Mouse (Mus musculus) cerebellum, postnatal 14 days (tissue): ENCODE measurements around the gene Fam129a.
A peak's percentile ranks its signal among the peaks of the same experiment; 100 is the strongest.

Source experiments
- DNase-seq, 2 experiments: peaks; one replicate each; pipeline ENCODE4 v3.0.0; 2021; ENCODE audit warnings: mixed read lengths in 2 of 2

Gene Fam129a

GRCm38 (mm10) chr1:151584565-151585216 is 13.7 kb downstream of the Fam129a start:
- no peak for DNase-seq

- peak in 1 of 2 experiments; percentile 11 for DNase-seq
Measured at GRCm38 (mm10) chr1:151585647-151586046, 14.7 kb downstream of the Fam129a start.

GRCm38 (mm10) chr1:151592085-151593017 is 21.4 kb downstream of the Fam129a start:
- no peak for DNase-seq

- DNase-seq: no peak
Measured at GRCm38 (mm10) chr1:151594906-151595305, 23.9 kb downstream of the Fam129a start.

GRCm38 (mm10) chr1:151595600-151596299 is 24.8 kb downstream of the Fam129a start:
- DNase-seq: no peak

GRCm38 (mm10) chr1:151596562-151596961 is 25.6 kb downstream of the Fam129a start:
- no peak for DNase-seq

GRCm38 (mm10) chr1:151597677-151598297 is 26.8 kb downstream of the Fam129a start:
- no peak for DNase-seq

GRCm38 (mm10) chr1:151598876-151599275 is 27.9 kb downstream of the Fam129a start:
- no peak for DNase-seq

- no peak for DNase-seq
Measured at GRCm38 (mm10) chr1:151604328-151604727, 33.3 kb downstream of the Fam129a start.

GRCm38 (mm10) chr1:151607957-151608356 is 37.0 kb downstream of the Fam129a start:
- DNase-seq: peak in 1 of 2 experiments; percentile 5

- no peak for DNase-seq
Measured at GRCm38 (mm10) chr1:151610621-151611020, 39.6 kb downstream of the Fam129a start.

- no peak for DNase-seq
Measured at GRCm38 (mm10) chr1:151614320-151614935, 43.4 kb downstream of the Fam129a start.

- no peak for DNase-seq
Measured at GRCm38 (mm10) chr1:151615625-151616024, 44.6 kb downstream of the Fam129a start.

GRCm38 (mm10) chr1:151616555-151617205 is 45.7 kb downstream of the Fam129a start:
- DNase-seq: no peak

GRCm38 (mm10) chr1:151618251-151618650 is 47.3 kb downstream of the Fam129a start:
- no peak for DNase-seq

GRCm38 (mm10) chr1:151619281-151619711 is 48.3 kb downstream of the Fam129a start:
- DNase-seq: no peak

GRCm38 (mm10) chr1:151620730-151621129 is 49.7 kb downstream of the Fam129a start:
- no peak for DNase-seq

- DNase-seq: no peak
Measured at GRCm38 (mm10) chr1:151624442-151625226, 53.6 kb downstream of the Fam129a start.

- no peak for DNase-seq
Measured at GRCm38 (mm10) chr1:151625260-151625659, 54.3 kb downstream of the Fam129a start.

GRCm38 (mm10) chr1:151625690-151626089 is 54.7 kb downstream of the Fam129a start:
- no peak for DNase-seq

GRCm38 (mm10) chr1:151626631-151627030 is 55.6 kb downstream of the Fam129a start:
- DNase-seq: no peak
